Mouse (Mus musculus) megakaryocyte, embryonic 14.5 days (primary cell): ENCODE results near the gene Zmat5.

Source experiments
- FLI1 ChIP-seq: IDR thresholded peaks from 2 replicates; pipeline ENCODE4 v1.6.1; 2012; ENCODE audit warnings: low read length, inconsistent platforms, mixed read lengths
- GATA1 ChIP-seq: IDR thresholded peaks from 3 replicates; pipeline ENCODE4 v1.6.1; 2012; ENCODE audit warnings: mixed read lengths, low read length, inconsistent platforms, borderline replicate concordance

DNA sequence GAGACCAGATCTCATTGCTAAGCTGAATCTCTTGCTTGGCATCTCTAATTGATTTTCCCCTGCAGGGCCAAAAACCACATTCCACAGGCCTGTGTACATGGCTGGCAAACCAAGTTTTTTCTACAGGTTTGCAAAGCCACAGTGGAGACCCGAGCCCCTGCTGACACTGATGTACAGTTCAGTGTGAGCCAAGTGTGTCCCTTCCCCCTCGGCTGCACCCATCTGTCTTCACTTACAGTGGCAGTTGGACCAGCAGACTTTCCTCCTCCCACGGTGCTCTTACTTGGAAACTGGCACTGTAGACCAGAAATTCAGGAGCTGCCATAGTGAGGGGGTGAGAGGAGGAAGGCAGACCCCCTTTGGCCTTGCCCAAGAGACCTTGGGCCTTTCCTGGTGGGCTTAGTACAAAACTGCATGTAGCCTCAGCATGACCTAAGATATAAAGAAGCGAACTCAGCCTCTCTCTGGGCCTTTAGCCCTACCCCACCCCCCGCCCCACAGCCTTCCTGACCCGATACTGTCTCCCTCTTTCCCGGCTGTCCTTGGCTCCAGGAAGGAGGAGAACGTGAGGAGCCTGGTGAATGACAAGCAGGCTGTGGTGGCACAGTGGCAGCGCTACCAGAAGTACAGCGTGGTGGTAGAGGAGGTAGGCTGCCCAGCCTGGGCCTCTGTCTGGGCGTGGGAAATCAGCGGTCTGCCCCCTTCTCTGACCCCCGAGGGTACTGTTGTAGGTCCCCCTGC is 25.6 kb upstream of the Zmat5 start:
- TF ChIP-seq GATA1 (no peak), FLI1 (no peak)
